Mouse (Mus musculus) testis, adult 2 months (tissue): Measurements from ENCODE around the gene Angel1.

ENCODE experiments used
- CTCF ChIP-seq: fragments of 200-500 bp; IDR thresholded peaks from 2 replicates; pipeline ENCODE4 v1.5.1; 2012; ENCODE audit warnings: low read depth, mild to moderate bottlenecking, inconsistent platforms, low read length, moderate library complexity; ENCODE audit not compliant: control insufficient read depth, insufficient read depth, insufficient replicate concordance
- POLR2A ChIP-seq: fragments of 200-500 bp; IDR thresholded peaks from 2 replicates; pipeline ENCODE4 v1.6.1; 2012; ENCODE audit warnings: low read depth, mild to moderate bottlenecking, inconsistent platforms, low read length, moderate library complexity; ENCODE audit not compliant: control insufficient read depth

DNA sequence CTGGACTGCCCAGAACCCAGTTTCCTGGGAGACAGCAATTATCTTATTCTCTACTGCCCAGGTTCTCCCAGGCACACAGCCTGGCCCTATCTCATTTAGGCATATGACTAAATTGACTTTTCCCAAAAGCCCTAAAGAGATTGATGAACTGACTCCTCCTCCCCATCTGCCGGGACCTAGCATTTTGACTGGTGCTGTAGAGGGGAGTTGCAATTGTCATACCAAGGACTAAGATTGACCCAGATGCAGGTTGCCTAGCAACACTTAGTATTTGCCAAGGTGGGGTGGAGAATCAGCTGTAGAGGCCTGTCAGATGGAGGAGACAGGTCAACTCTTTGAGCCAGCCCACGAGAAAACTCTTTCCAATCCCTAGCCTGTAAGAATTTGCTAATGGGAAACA, 28.3 kb downstream of the Angel1 start:
- TF ChIP-seq POLR2A (no peak), CTCF (no peak)
